Mouse (Mus musculus): ENCODE measurements around the gene Msmb.

Gene Msmb

DNA sequence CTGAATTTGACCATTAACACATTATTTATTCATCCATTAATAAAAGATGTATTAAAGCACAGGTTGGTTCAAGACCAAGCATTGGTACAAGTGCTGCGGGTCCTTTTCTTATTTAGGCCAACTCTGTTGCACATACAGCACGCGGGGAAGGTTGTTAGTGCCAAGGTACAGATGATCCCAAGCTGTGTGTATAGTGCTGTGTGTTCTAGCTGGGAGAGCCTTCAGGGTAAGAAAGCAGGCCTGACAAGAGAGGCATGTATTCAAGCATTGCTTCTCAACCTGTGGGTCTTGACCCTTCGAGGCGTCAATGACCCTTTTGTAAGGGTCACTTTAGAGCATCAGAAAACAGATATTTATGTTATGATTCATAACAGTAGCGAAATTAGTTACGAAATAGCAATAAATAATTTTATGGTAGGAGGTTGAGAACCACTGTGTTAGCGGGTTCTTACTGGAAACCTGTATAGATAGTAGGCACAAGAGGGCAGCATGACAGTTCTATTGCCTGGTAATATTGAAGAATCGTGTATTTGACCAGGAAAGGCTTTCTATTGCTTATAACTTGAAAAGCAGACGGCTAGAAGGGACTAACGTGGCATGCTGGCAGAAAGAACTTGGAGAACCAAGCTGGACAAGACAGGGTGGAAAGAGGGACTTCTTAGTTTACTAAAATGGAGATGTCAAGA, 21.5 kb downstream of the Msmb start:
- no peak for TF ChIP-seq GATA4 (IDR thresholded peaks at IDR 0.05; ENCODE audit: insufficient replicate concordance, low read length)

DNA sequence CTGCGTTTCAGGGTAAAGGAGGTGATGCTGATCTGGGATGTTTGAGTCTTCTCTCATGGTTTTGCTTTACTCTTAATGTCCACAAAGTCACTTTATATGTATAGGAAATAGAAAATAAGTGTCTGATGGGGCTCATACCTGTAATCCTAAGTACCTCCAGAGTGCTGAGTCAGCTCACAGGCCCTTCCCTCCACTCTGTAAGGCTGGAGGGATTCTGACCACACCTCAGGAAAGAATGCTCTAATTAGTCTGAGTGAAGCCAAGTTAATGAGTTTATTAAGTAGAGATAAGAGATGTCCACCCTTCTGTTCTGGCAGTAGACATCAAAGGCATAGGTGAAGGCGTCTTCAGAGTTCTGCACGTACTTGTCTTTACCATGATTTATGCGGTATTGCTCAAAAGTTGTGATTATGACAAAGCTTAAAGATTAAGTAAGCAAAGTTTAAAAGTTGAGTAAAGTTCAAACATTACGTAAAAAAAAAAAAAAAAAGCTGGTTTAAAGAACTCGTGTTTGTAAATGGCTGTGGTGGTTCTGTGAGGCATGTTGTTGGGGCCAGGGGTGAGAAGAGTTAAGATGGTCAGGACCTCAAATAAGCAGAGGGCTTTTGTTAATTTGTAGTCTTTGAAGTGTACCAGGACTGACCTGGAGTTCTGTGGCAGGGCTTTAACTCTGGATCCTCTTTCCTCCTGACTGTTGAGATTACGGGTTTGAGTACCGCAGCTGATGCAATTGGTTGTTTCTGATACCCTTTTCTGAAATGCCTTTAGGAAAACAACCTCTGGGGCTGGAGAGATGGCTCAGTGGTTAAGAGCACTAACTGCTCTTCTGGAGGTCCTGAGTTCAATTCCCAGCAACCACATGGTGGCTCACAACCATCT, 22.6 kb downstream of the Msmb start:
- TF ChIP-seq GATA4 (IDR thresholded peaks at IDR 0.05; ENCODE audit: insufficient replicate concordance, low read length), result no peak

DNA sequence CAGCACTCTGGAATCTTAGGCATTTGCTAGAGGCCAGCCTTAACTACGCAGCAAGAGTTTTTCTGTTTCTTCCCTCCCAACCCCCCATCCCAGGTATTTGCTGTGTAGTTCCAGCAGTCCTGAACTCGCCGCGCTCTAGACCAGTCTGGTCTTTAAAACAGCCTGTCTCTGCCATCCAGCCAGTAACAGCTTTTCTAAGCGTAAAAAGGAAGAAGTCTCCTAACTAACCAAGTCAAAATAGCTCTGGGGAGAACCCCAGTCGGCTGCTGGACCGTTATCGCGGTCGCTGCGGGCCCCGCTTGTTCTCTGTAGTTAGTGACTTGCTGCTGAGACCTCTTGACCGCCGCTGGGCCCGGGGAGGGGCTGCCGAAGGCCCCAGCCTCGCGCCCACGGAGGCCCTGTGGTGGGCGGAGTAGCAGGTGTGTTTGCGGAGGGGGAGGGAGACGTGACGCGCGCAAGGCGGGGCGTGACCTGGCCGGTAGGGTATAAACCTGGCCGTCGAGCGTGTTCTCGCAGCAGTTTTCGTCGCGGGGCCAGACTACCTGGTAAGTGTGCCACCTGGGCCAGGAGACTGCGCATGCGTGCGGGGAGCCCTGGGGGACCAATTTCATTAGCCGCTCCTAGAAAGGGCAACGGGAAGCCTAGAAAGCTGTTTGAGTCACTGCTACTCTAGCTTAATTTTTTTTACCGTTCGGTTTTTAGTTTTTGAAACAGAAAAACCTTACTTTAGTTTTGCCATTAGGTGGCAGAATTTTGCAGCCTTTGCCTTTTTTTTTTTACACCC, 23.6 kb downstream of the Msmb start:
- TF ChIP-seq GATA4 (IDR thresholded peaks at IDR 0.05; ENCODE audit: insufficient replicate concordance, low read length), result peak; percentile 23; the same call in 1 of the 2 replicates

DNA sequence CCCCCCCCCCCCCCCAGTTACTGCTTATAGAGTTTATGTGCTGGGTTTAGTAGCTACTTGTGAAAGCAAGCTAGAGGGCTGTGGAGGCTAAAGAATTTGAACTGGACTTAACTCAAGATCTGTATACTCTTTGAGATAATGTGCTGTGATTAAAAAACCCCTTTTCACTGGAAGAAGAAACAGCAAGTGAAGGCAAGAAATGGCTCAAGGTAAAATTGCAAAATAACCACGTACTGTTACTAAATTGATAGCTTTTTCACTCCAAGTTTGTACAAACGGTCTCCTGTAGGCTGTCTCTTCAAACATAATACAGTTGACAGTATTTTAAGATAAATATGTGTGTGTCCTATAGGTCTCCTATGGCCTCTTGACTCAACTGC, 24.2 kb downstream of the Msmb start:
- TF ChIP-seq GATA4 (IDR thresholded peaks at IDR 0.05; ENCODE audit: insufficient replicate concordance, low read length), result no peak

DNA sequence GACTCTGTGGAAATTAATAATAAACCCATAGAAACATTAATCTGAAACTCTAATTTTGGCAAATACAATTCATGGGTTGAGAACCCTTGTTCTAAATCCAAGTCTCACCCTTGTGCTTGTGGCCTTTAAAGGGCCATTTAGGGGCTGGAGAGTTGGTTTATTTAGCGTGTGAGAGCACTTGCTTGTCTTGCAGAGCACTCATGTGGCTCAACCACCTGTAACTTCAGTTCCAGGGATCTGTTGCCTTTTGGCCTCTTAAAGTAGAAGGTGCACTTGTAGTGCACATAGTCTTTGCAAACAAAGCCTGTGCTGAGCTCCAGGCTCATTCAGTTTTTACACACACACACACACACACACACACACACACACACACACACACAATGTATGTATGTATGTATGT, 25.0 kb downstream of the Msmb start:
- no peak for TF ChIP-seq GATA4 (IDR thresholded peaks at IDR 0.05; ENCODE audit: insufficient replicate concordance, low read length)

DNA sequence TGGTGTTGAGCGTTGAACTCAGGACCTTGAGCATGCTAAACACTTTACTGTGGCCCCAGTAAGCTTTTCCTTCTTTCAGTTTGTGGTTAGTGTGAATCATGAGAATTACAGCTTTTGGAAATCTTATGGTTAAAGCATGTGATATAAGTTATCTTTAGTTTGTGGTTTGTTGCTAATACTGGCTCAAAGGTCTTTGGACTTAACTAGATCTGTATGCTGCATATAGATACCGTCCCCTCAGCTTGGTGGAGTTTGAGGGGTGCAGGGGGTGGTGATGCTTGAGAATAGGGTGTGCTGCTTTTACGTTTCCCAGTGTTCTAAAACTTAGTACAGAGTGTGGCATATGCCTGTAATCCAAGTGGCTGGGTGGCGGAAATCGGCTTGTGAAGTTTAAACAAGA, 25.5 kb downstream of the Msmb start:
- no peak for TF ChIP-seq GATA4 (IDR thresholded peaks at IDR 0.05; ENCODE audit: insufficient replicate concordance, low read length)

DNA sequence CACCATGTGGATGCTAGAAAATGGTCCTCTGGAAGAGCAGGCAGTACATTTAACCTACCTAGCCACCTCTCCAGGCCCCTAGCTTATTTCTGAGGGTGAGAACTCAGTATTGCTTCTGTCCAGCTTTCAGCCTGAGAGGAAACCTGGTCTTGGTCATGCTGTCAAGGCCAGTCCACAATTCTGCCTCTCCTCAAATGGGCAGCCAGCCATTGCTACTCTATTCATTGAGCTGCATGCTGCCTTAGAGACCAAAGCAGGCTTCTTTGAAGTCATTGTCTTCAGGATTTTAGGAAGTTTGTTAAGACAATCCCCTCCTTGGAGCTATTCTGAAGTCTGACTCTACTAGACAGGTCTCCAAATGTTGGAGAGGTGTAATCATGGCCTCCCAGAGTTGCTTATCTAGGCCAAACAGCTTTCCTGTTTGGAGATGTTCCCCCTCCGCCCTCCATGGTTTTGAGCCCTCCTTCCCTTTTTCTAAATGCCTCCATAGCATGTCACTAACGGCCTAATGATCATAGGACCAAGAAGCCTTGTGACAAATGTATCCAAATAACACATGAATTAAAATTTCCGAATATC, 26.9 kb downstream of the Msmb start:
- TF ChIP-seq GATA4 (IDR thresholded peaks at IDR 0.05; ENCODE audit: insufficient replicate concordance, low read length), result no peak

DNA sequence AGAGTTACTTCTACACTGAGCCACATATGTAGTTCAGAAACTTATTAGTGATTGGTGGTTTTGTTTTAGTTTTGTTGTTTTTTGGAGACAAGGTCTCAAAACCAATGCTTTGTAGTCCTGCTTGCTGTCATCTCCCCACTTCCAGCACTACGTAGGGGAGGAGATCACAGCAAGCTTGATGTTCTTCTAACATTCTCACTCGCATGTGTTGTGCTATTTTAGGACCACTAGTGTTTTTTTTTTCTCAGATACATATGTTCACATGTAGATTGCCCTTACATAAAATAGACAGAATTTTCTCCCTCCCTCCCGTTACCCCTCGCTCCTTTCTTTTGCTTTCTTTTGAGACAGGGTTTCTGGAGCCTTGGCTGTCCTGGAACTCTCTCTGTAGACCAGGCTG, 28.3 kb downstream of the Msmb start:
- no peak for TF ChIP-seq GATA4 (IDR thresholded peaks at IDR 0.05; ENCODE audit: insufficient replicate concordance, low read length)

DNA sequence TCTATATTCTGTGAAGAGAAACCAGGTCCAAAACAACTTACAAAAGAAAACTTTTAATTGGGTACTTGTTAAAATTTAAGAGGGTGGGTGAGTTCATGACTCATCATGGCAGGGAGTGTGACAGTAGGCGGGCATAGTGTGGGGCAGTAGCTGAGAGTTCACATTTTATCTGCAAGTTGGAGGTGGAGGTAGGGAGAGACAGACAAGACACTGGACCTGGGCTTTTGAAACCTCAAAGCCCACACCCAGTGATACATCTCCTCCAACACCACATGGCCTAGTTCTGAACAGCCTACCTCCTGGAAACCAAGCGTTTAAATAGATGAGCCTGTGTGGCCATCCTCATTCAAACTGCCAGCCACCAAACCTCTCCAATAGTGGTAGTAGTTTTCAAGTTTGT, 33.5 kb downstream of the Msmb start:
- TF ChIP-seq GATA4 (IDR thresholded peaks at IDR 0.05; ENCODE audit: insufficient replicate concordance, low read length), result no peak

DNA sequence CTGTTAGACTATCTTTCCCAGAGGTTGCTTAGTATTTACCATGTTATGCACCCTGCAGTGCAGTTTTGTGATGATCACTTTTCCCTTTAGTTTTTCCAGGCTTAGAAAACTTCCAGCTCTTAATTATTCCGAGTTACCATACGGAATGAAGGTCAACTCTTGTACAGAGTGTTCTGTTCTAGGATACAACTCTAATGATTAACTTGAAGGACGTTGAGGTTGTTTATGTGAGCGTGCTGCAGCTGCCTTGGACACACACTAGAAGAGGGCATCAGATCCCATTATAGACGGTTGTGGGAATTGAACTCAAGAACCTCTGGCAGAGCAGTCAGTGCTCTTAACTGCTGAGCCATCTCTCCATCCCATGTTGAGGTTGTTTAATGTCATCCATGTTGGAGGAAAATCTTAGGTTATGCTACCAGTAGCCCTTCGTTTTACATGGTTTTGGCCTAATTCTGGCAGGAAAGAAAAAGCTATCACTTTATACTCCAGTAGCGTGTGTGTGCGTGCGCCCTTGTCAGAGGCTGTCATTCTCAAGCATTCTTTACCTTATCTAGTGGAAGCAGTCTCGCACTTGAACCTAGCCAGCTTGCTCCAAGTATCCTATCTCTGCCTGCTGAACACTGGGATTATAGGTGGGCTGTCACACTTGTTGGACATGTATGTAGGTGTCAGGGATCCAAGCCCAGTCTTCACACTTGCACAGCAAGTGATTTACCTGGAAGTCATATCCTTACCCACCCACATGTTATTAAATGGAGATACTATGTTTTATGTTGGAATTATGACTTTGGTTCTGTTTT, 37.8 kb downstream of the Msmb start:
- TF ChIP-seq GATA4 (IDR thresholded peaks at IDR 0.05; ENCODE audit: insufficient replicate concordance, low read length), result no peak

DNA sequence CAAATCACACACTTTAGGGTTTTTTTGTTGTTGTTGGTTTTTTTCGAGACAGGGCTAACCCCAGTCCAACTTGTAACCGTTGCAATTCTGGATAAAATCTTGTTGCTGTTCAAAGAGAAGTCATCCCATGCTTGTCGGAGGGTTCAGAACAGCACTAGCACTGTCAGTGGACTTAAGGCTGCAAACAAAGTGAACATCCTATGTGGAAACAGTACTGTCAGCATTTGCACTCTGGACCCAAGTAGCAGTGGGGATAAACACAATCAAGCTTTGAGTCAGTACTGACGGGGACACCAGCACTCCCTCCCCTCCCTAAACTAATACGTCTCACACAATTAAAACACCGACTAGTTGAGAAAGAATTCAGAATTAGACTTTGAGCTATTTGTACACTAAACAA, 39.0 kb downstream of the Msmb start:
- no peak for TF ChIP-seq GATA4 (IDR thresholded peaks at IDR 0.05; ENCODE audit: insufficient replicate concordance, low read length)

DNA sequence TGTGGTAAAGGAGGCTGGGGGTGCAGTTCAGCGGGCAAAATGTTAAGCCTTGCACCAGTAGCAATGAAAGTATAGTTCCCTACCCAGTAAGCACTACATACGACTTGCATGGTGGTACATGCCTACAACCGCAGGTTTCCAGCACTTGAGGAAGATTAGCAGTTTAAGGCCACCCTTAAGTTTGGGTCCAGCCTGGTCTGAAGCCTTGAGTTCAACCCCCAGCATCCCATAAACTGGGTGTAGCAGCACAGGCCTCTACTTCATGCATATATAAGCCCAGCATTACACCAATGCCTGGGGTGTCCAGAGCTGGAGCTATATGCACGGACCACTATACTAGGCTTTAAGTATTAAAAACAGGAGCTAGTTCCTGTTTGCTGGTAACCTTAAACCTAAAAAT, 42.0 kb downstream of the Msmb start:
- no peak for TF ChIP-seq GATA4 (IDR thresholded peaks at IDR 0.05; ENCODE audit: insufficient replicate concordance, low read length)

DNA sequence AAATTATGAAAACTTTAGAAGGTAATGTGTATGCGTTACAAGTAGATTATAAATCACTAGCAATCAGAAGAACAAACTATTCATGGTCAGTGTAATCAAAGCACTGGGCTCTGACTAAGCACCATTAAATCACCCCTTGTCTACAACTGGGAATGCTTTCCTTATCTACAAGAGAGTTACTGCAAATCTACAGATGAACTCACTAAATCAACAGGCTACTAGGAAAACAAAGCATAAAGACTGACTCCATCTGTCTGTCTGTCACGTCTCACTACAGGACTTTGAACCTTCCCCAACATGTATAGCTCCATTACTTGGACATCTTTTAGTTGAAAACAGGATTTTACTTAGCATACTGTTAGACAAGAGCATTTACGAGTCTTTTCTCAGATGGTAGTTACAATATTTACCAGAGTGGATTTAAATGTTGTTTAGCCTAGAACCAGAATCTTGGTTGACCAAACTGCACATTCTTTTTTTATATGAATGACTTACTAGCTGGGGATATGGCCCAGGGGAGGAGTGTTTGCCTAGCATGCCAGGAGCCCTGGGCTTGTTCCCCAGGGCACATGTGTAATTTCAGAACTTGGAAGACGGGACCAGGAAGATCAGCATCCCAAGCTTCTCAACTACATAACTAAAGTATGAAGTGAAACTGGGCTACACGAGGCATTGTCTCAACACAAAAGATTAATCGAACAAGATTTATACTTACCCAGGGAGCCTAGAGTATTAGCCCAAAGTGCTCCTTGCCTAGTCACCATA, 49.0 kb downstream of the Msmb start:
- no peak for TF ChIP-seq GATA4 (IDR thresholded peaks at IDR 0.05; ENCODE audit: insufficient replicate concordance, low read length)

DNA sequence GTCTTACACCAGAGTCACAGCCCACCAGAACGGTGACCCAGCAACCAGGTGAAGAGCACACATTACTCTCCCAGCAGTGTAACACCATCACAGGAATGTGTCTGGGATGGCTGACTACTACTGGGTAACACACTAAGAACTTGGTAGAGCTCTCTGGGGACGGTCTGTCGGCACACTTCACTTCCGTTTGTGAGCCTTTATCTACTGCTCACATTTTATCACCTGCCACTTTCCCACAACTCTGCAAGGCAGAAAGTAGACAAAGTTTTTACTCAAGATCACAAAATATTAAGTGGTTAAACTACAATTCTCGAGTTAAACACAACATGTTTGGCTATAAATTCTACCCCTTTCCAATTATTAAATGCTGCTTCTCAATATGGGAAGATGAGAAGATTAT, 50.1 kb downstream of the Msmb start:
- TF ChIP-seq GATA4 (IDR thresholded peaks at IDR 0.05; ENCODE audit: insufficient replicate concordance, low read length), result no peak

All from liver, adult (tissue).